Mouse (Mus musculus): ENCODE results near the gene Slc11a1.
"Not testable (repeated sequence)": the region's sequence is repeated elsewhere in the genome, so short reads cannot be mapped to it uniquely, and the experiment has no call there.

Gene Slc11a1

GRCm38 (mm10) chr1:74374980-74375379, at the start of gene Slc11a1:
TSS of gene Slc11a1 (plus strand) at chr1:74375195.
- DNase-seq = no peak

GRCm38 (mm10) chr1:74326916-74327315, 48.1 kb upstream of the Slc11a1 start:
- DNase-seq = not testable (repeated sequence)

- DNase-seq = no peak
These were observed 45.0 kb upstream of the Slc11a1 start for GRCm38 (mm10) chr1:74329899-74330431.

GRCm38 (mm10) chr1:74331046-74331681, 43.8 kb upstream of the Slc11a1 start:
- DNase-seq = no peak

DNA sequence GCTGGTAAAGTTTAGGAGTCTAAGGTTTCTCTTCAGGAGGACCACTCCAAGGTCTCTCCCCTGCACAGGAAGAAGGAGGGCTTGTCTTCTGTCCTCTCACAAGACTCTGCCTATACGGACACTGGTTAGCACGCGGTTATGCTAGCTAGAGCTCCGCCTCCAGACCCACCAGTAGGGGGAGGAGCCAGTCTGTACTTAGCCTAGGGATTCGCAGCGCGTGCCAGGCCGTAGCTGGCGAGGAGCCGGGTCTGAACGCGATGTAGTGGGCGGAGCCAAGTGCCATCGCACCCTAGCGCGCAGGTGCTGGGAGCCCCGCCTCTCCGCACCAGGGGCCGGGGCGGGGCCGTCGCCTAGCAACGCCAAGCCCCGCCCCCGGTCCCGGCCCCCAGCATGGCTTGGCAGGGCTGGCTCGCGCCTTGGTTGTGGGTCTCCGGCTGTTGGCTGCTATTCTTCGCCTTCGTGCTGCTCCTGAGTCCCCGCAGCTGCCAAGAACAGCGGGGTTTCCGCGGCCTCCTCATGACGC, 42.7 kb upstream of the Slc11a1 start:
- peak; percentile 97 for DNase-seq

DNA sequence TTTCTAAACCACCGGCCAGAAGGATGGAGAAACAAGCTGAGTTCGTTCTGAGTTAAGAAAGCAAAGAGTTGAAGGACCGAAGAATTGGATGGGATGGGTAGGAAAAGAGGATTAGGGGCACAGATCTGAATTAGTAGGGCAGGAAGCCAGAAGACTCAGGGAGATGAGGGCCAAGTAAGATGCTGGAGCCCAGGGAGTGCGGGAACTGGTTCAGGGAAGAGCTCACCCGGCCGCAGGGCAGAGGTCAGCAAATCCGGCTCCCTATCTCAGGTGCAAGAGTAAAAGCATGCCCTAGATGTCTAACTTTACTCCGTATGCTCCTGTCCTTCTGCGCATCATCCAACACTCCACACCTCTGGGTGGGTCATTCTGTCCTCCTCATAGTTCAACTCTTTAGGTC, 42.1 kb upstream of the Slc11a1 start:
- peak in 1 of 2 experiments; percentile 53 for DNase-seq

DNA sequence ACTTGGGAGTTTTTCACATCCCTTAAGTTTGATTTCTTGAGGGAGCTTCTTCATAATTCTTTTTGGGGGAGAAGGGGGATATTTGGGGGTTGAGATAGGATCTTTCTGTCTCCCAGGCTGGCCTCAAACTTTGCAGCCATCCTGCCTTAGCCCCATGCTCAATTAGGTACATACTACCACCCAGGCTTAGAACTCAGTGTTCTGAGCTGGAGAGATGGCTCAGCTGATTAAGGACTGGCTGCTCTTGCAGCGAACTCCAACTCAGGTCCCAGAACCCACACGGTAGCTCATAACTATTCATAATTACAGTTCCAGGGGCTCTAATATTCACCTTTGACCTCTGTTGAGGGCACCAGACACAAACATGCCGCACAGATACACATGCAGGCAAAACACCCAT, 40.4 kb upstream of the Slc11a1 start:
- no peak for DNase-seq

GRCm38 (mm10) chr1:74335033-74335432, 40.0 kb upstream of the Slc11a1 start:
- DNase-seq = no peak

GRCm38 (mm10) chr1:74335436-74336170, 39.4 kb upstream of the Slc11a1 start:
- peak; percentile 50 to 58 for DNase-seq

- DNase-seq = peak; percentile 50 to 56
These were observed 37.7 kb upstream of the Slc11a1 start for GRCm38 (mm10) chr1:74337241-74337771.

DNA sequence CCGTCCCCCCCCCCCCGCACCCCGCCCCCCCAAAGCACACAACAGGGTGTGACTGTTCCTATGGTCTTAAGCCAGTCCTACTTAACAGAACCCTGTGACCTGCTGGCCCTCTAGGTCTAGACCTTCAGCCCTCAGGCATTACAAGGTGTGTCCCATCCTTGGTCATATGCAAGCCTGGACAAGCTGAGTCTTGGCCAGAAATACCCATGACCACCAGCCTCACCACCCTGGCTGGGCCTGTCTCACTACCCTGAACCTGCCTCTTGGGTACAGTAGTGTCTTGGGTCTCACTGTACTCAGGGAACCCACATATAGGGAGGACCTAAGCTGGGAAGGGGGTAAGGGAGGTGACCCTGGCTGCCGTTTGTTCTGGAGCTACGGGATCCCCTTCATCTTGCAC, 37.0 kb upstream of the Slc11a1 start:
- no peak for DNase-seq

- DNase-seq = no peak
These were observed 36.4 kb upstream of the Slc11a1 start for GRCm38 (mm10) chr1:74338626-74339025.

DNA sequence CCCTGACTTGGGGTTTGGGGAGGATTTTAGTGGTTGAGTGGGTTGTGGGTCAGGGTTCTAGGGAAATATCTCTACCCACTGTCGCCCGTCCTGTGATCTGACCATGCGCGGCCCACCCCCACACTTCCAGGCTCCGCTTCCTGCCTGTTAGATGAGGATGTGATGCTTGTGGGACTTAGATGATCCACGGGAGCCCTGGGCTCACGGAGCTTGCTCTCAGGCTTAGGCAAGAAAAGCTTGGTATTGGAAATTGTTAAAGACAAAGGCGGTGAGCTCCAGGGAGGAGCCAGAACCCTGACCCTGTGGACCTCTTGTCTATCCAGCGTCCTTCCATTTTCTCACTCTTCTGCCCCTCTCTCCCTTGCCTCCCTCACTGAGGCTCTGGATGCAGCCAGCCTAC, 35.1 kb upstream of the Slc11a1 start:
- DNase-seq = no peak

- DNase-seq = peak; percentile 47 to 70
These were observed 34.6 kb upstream of the Slc11a1 start for GRCm38 (mm10) chr1:74340361-74340764.

- not testable (repeated sequence) for DNase-seq
These were observed 34.0 kb upstream of the Slc11a1 start for GRCm38 (mm10) chr1:74340992-74341391.

GRCm38 (mm10) chr1:74341898-74342297, 33.1 kb upstream of the Slc11a1 start:
- DNase-seq = no peak

GRCm38 (mm10) chr1:74342308-74342707, 32.7 kb upstream of the Slc11a1 start:
- no peak for DNase-seq

- DNase-seq = no peak
These were observed 31.8 kb upstream of the Slc11a1 start for GRCm38 (mm10) chr1:74343161-74343560.

DNA sequence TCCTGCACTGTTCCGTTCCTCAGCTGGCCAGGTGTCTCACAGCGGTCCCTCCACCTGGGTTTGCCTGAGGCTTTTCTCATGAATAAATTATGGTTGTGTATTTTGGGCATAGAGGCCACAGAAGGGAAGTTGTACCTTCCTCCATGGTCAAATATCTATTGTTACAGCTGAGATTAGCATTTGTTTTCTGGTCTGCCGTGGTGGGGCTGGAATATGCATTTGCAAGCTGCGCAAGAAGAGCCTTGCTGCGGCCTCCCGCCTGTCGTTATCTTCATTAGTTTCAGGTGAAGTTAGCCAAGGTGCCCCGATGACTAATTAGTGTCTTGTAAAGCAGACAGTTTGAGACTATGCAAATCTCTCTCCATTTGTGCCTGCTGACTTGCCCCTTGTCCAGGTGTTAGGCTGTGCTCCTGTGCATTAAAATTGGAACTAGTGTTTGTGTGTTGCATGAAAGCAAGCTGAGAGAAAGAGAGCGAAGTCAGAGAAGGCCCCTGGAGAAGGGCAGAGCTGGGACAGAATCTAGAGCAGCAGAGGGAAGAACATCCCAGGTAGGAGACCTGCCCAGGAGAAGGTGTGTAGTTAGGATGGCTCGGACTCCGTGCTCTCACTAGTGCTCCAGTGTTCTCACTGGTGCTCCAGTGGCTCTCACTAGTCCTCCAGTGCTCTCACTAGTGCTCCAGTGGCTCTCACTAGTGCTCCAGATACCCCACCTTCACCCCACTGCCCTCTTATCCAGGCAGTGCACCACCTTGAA, 30.7 kb upstream of the Slc11a1 start:
- DNase-seq = no peak

- DNase-seq = no peak
These were observed 23.7 kb upstream of the Slc11a1 start for GRCm38 (mm10) chr1:74351185-74351769.

- no peak for DNase-seq
These were observed 22.4 kb upstream of the Slc11a1 start for GRCm38 (mm10) chr1:74352532-74353096.
